Mouse (Mus musculus) thymus, adult 2 months (tissue): ENCODE results near the gene Cct5. TPM values are rescaled to one million over a fixed set of nuclear protein-coding genes. Genes with fewer than 3 reads are reported as not detected.

Source experiments
- DNase-seq: peaks from one replicate; pipeline ENCODE4 v3.0.0; 2021
- H3K27ac ChIP-seq: fragments of 200-500 bp; 2 replicates; pipeline ENCODE4 v1.5.1; 2012; ENCODE audit warnings: low read length, control low read depth; ENCODE audit not compliant: control insufficient read depth, insufficient read depth
- H3K27me3 ChIP-seq: fragments of 200-500 bp; 2 replicates; pipeline ENCODE4 v1.6.1; 2012; ENCODE audit warnings: mild to moderate bottlenecking, low read length, moderate library complexity, mixed read lengths; ENCODE audit not compliant: control insufficient read depth, insufficient read depth
- H3K36me3 ChIP-seq: fragments of 200-500 bp; 2 replicates; pipeline ENCODE4 v1.6.1; 2012; ENCODE audit warnings: mild to moderate bottlenecking, low read length, moderate library complexity; ENCODE audit not compliant: control insufficient read depth, insufficient read depth
- H3K4me1 ChIP-seq: fragments of 200-500 bp; replicated peaks from 2 replicates; pipeline ENCODE4 v1.6.1; 2012; ENCODE audit warnings: low read length; ENCODE audit not compliant: control insufficient read depth, insufficient read depth
- H3K4me3 ChIP-seq: fragments of 200-500 bp; 2 replicates; pipeline ENCODE4 v1.5.1; 2012; ENCODE audit warnings: mild to moderate bottlenecking, low read length, control low read depth, moderate library complexity; ENCODE audit not compliant: control insufficient read depth, insufficient read depth
- CTCF ChIP-seq: fragments of 200-500 bp; IDR thresholded peaks from 2 replicates; pipeline ENCODE4 v1.5.1; 2012; ENCODE audit warnings: mild to moderate bottlenecking, control low read depth, low read length, moderate library complexity, borderline replicate concordance; ENCODE audit not compliant: control insufficient read depth, poor library complexity, insufficient read depth; ENCODE audit errors: extremely low read depth
- POLR2A ChIP-seq: fragments of 200-500 bp; IDR thresholded peaks from 2 replicates; pipeline ENCODE4 v1.6.1; 2012; ENCODE audit warnings: mild to moderate bottlenecking, low read length, control low read depth, moderate library complexity; ENCODE audit not compliant: control insufficient read depth, poor library complexity, insufficient read depth; ENCODE audit errors: extremely low read depth
- WGBS: fragments of 180-500 bp; shearing (Covaris S2); methylation state at CpG from one replicate; pipeline ENCODE4 v1.1.7; 2018; 5-methylcytosine and 5-hydroxymethylcytosine counted together
- polyA plus RNA-seq: library from polyadenylated mRNA; depleted of rRNA; stranded (reverse); fragments of >200 nt; gene quantifications from 2 replicates; pipeline ENCODE4 v1.2.3, GENCODE M21; 2012

Gene Cct5
- polyA plus RNA-seq, 1 experiment, result 139 TPM

DNA sequence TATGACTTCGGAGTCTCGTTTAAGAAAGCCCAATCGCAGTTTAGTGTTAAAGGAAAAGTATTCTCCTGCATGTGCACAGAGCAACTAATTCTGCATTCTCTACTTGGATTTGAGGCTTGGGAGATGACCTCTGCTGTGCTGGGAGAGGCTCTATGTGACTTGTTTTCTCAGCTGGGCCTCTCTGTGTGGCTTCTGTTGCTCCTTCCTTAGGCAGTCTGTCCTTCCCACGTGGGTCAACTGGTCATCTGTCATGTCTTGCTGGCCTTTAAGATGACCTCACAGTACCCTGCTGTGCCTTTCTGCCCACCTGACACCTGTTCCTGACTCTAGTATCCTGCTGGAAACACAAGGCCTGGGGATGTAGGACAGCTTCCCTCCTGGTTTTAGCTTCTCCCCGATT lies 25.5 kb downstream of the Cct5 start:
- 93% methylated on average over 5 of the region's 5 CpGs for WGBS
- TF ChIP-seq POLR2A, result no peak
- no peak for TF ChIP-seq CTCF
- no peaks in the 10 kb centered on the region for H3K36me3 ChIP-seq
- peaks cover 5% of the 10 kb centered on the region; the same call in 1 of the 2 replicates for H3K4me1 ChIP-seq
- no peaks in the 10 kb centered on the region for H3K27me3 ChIP-seq
- no peak for DNase-seq
- no peak overlapping the region for H3K27ac ChIP-seq
- no peak overlapping the region for H3K4me3 ChIP-seq

DNA sequence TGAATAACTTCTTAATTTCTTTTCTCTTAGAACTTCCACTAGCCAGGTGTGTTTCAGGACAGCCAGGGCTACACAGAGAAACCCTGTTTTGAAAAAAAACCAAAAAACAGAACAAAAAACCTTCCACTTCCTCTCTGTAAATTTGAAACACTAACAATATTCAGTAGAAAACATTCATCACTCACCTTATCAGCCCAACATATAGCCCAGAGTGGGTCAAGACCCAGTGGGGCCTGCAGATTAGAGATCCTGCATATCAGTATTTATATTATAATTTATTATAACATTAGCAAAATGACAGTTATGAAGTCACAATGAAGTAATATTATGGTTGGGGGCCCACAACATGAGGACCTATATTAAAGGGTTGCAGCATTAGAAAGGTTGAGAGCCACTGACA lies 27.9 kb downstream of the Cct5 start:
- H3K4me1 ChIP-seq, result peaks cover 5% of the 10 kb centered on the region; the same call in 1 of the 2 replicates
- no peaks in the 10 kb centered on the region for H3K27me3 ChIP-seq
- no peak overlapping the region for H3K4me3 ChIP-seq
- DNase-seq, result no peak
- no peak overlapping the region for H3K27ac ChIP-seq
- TF ChIP-seq POLR2A (no peak), CTCF (no peak)
- no peaks in the 10 kb centered on the region for H3K36me3 ChIP-seq

DNA sequence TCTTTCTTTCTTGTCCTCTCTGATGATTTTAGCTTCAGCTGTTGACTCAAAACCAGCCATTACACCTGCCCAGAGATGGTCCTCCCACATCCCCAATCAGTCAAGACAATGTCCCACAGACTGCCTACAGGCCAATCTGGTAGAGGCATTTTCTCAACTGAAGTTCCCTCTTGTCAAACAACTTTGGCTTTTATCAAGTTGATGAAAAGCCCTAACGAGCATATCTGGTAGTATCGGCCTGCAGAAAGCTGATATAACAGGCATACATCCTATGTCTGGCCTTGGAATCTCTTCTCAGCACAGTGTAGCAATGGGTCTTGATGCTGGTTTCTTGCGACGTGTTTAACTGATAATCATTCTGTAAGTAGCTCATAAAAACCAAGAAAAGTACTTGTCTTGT lies 28.3 kb downstream of the Cct5 start:
- no peak for TF ChIP-seq POLR2A
- Histone ChIP-seq H3K36me3 (no peaks in the 10 kb centered on the region), H3K27ac (no peak overlapping the region), H3K4me1 (peaks cover 5% of the 10 kb centered on the region; the same call in 1 of the 2 replicates), H3K4me3 (no peak overlapping the region), H3K27me3 (no peaks in the 10 kb centered on the region)
- 93% methylated on average over 4 of the region's 4 CpGs for WGBS
- DNase-seq, result no peak

DNA sequence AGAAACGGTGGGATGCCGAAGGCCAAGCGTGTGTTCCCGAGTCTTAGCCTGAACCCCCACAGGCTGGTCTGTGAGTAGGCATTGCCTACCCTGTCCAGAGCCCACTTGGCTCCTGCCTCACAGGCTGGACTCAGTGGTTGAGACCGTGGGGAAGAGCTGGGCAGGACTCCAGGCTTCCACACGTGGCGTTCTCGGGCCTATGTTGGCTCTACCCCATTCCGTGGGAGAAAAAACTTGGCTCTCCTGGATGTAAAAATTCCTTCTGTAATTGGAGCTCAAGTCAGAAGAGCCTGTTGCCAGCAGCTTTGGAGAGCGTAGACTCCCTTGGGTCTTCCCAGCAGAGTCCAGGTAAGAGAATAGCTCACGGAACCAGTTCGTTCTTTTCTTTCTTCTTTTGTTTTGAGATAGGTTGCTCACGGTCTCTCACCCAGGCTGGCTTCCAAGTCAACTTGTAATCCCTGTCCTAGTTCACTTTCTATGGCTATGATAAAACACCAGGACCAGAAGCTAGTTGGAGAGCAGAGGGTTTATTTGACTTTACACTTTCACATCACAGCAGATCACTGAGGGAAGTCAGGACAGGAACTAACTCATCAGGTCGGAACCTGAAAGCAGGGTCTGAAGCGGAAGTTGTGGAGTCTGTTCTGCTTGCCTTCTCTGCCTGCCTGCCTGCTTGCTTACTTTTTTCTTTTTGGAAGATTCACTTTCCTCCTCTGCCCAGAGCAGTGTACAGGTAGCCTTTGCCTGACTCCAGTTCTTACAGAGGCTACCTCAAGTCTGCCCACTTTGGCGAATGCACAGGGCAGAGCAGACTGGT lies 29.5 kb downstream of the Cct5 start:
- no peak for DNase-seq
- H3K27ac ChIP-seq, result no peak overlapping the region
- H3K4me1 ChIP-seq, result peaks cover 5% of the 10 kb centered on the region; the same call in 1 of the 2 replicates
- no peaks in the 10 kb centered on the region for H3K36me3 ChIP-seq
- no peak for TF ChIP-seq POLR2A
- TF ChIP-seq CTCF, result no peak
- H3K27me3 ChIP-seq, result no peaks in the 10 kb centered on the region
- 86% methylated on average over 16 of the region's 16 CpGs for WGBS
- no peak overlapping the region for H3K4me3 ChIP-seq

DNA sequence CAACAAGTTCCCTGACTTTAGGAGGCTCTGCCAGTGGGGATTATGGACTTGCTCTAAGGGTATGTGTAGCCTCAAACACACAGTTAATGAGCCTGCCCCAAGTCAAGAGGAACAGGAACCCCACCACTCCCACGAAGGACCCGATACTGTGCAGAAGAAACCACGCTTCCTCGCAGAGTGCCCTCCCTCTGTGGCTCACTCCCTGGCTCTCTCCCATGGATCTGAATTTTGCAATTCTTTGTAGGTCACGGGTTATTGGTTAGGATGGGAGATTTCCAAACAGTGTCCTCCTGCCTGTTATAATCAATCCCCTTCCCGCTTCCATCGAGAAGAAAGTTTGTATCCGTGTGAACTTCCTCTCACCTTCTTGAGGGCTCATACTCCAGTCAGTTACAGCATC lies 30.6 kb downstream of the Cct5 start:
- H3K4me1 ChIP-seq, result peaks cover 5% of the 10 kb centered on the region; the same call in 1 of the 2 replicates
- no peaks in the 10 kb centered on the region for H3K27me3 ChIP-seq
- no peak overlapping the region for H3K4me3 ChIP-seq
- H3K36me3 ChIP-seq, result no peaks in the 10 kb centered on the region
- TF ChIP-seq CTCF (no peak), POLR2A (no peak)
- no peak overlapping the region for H3K27ac ChIP-seq
- WGBS, result 67% methylated on average over 8 of the region's 8 CpGs
- DNase-seq, result no peak

DNA sequence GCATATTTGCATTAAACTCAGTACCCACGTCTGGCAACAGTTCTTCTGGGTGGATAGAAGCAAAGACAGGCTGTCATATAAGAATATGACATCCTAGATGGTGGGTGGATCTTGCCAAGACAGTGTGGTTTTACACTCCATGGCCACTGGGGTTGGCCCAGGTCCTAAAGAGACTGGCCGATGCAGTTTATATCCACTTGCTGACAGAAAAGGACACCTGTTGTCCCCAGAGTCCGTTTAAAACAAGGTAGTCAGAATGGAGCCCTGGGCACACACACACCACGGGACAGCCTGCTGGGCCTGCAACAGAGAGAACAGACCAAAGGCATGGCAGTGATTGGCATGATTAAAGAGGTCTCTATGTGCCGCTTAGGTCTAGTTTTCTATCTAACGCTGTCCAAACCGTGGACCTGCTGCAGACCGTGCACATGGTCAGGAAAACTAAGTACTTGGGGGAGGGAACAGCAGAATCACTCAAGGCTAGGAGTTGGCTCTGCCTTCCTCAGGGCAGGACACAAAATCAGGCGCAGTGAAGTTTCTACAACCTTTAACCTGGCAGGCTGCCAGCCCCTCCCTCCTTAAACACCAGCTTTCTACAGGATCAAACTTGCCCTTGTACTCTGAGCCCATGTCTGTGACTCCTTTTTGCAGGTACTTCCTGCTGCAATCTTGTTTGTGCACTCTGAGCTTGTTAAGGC lies 32.1 kb downstream of the Cct5 start:
- Histone ChIP-seq H3K27ac (no peak overlapping the region), H3K27me3 (no peaks in the 10 kb centered on the region), H3K4me1 (peaks cover 5% of the 10 kb centered on the region; the same call in 1 of the 2 replicates), H3K4me3 (no peak overlapping the region), H3K36me3 (no peaks in the 10 kb centered on the region)
- 82% methylated on average over 9 of the region's 9 CpGs for WGBS
- TF ChIP-seq CTCF, result no peak
- TF ChIP-seq POLR2A, result no peak
- DNase-seq, result no peak

DNA sequence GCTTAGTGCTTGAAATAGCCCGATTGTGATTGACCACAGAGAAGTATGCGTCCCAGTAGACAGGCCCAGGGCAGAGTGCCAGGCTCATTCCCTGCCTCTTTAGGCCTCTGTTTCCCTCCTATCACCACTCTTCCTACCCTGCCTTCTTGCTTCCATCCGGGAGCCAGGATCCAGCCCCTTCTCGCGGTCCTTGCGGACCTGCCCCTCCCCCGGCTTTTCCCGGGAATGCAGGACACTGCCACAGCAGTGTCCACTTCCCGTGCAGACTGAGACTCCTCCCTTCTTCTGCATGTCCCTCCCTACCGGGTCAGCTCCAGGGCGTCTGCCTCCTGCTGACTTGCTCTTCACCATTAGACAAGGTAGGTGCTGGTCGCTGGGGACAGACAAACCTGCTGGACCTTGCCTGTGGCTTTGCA lies 33.0 kb downstream of the Cct5 start:
- Histone ChIP-seq H3K4me3 (no peak overlapping the region), H3K27me3 (no peaks in the 10 kb centered on the region), H3K27ac (no peak overlapping the region), H3K4me1 (peaks cover 5% of the 10 kb centered on the region), H3K36me3 (no peaks in the 10 kb centered on the region)
- TF ChIP-seq CTCF (no peak), POLR2A (no peak)
- 90% methylated on average over 12 of the region's 12 CpGs for WGBS
- DNase-seq, result no peak
